Mouse (Mus musculus) testis, adult 2 months (tissue): ENCODE data around the gene Vmn1r54. TPM values are rescaled to one million over a fixed set of nuclear protein-coding genes. Genes with fewer than 3 reads are reported as not detected.
A peak's percentile ranks its signal among the peaks of the same experiment; 100 is the strongest.
"Not testable (repeated sequence)": the region's sequence is repeated elsewhere in the genome, so short reads cannot be mapped to it uniquely, and the experiment has no call there.

ENCODE experiments used
- H3K27ac ChIP-seq: fragments of 200-500 bp; 2 replicates; pipeline ENCODE4 v1.5.1; 2012; ENCODE audit warnings: low read depth, low read length; ENCODE audit not compliant: control insufficient read depth, insufficient read depth
- H3K27me3 ChIP-seq: fragments of 200-500 bp; 2 replicates; pipeline ENCODE4 v1.6.1; 2012; ENCODE audit warnings: mild to moderate bottlenecking, low read length, moderate library complexity; ENCODE audit not compliant: control insufficient read depth, insufficient read depth
- H3K36me3 ChIP-seq: fragments of 200-500 bp; 2 replicates; pipeline ENCODE4 v1.6.1; 2012; ENCODE audit warnings: mild to moderate bottlenecking, low read length; ENCODE audit not compliant: control insufficient read depth, insufficient read depth
- H3K4me1 ChIP-seq: fragments of 200-500 bp; 2 replicates; pipeline ENCODE4 v1.6.1; 2012; ENCODE audit warnings: low read length; ENCODE audit not compliant: control insufficient read depth, insufficient read depth
- H3K4me3 ChIP-seq: fragments of 200-500 bp; 2 replicates; pipeline ENCODE4 v1.5.1; 2012; ENCODE audit warnings: low read depth, mild to moderate bottlenecking, low read length, moderate library complexity, mixed read lengths; ENCODE audit not compliant: control insufficient read depth
- CTCF ChIP-seq: fragments of 200-500 bp; IDR thresholded peaks from 2 replicates; pipeline ENCODE4 v1.5.1; 2012; ENCODE audit warnings: low read depth, mild to moderate bottlenecking, inconsistent platforms, low read length, moderate library complexity; ENCODE audit not compliant: control insufficient read depth, insufficient read depth, insufficient replicate concordance
- POLR2A ChIP-seq: fragments of 200-500 bp; IDR thresholded peaks from 2 replicates; pipeline ENCODE4 v1.6.1; 2012; ENCODE audit warnings: low read depth, mild to moderate bottlenecking, inconsistent platforms, low read length, moderate library complexity; ENCODE audit not compliant: control insufficient read depth
- polyA plus RNA-seq: library from polyadenylated mRNA; depleted of rRNA; stranded (reverse); fragments of >200 nt; gene quantifications from 2 replicates; pipeline ENCODE4 v1.2.3, GENCODE M21; 2012; rRNA removed

Vmn1r54 gene
- not detected in 2 replicates for polyA plus RNA-seq

DNA sequence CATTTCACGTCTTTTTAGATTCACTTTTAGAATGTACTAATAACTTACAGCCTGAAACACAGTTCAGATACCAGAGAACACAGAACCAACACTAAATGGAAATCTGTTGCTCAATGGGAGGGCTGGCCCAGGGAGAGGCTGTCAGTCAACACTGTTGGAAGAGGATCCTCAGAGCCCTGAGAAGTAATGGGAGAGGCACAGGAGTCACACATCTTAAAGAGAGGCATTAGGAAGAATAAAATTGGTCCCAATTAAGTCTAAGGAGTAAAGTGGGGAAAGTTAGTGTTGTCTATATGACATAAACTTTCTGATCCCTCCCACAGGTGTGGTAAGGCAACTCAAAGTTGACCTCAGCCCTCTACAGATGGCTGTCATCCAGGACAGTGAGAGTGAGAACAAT is at the start of gene Vmn1r54:
Gene Vmn1r54 (plus strand): TSS at position 301 of the 400 bp plus-strand sequence.
- no peaks in the 10 kb centered on the region for H3K36me3 ChIP-seq
- H3K4me3 ChIP-seq = no peak within 1 kb of the TSS
- no peaks in the 10 kb centered on the region for H3K27me3 ChIP-seq
- H3K4me1 ChIP-seq = no peaks in the 10 kb centered on the region
- no peak within 1 kb of the TSS for H3K27ac ChIP-seq
- TF ChIP-seq POLR2A (no peak), CTCF (no peak)

DNA sequence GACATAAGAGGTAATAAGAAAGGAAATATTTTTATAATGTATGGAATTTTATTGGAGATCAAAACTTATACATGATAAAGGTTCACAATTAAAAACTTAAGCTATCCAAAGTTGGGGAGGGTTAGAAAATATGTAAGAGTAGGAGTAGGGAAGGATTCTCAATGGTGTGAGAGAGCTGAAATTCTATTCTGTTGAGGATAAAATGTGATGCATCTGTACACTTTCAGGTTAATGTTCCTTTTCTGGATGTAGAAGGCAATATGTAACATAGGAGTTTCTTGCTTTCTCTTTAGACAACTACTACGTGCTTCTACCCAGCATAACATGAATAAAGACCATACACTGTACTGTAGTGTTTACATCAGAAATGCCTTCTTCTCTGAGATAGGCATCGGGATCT is 43.6 kb upstream of the Vmn1r54 start, which contains the start of gene V1ra8:
Gene V1ra8 (plus strand): TSS at position 301 of the 400 bp plus-strand sequence.
- not testable (repeated sequence) for H3K27me3 ChIP-seq, H3K27ac ChIP-seq, H3K4me3 ChIP-seq

DNA sequence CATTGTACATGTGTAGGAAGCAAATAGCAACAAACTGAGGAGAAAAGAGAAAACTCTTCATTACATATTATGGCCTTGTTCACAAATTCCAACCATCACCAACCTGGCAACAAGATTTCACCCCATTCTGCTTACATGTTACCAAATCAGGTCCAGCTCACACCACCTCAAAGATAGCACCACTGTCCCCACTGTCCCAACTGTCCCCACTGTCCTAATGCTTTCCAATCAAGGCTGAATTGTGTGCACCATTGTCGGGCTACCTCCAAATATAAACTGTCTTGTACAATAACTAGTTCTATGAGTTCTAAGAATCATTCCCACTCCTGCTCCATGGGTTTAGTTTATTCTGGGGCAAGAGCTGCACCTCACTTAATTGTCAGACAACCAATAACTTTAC is 21.8 kb upstream of the Vmn1r54 start, which contains the start of gene Vmn1r53:
Gene Vmn1r53 (minus strand): TSS at position 101 of the 400 bp plus-strand sequence.
- H3K36me3 ChIP-seq = no peaks in the 10 kb centered on the region

More for the DNA sequence above, 43.6 kb upstream of the Vmn1r54 start, which contains the start of gene V1ra8:
- not testable (repeated sequence) for H3K36me3 ChIP-seq, H3K4me1 ChIP-seq

DNA sequence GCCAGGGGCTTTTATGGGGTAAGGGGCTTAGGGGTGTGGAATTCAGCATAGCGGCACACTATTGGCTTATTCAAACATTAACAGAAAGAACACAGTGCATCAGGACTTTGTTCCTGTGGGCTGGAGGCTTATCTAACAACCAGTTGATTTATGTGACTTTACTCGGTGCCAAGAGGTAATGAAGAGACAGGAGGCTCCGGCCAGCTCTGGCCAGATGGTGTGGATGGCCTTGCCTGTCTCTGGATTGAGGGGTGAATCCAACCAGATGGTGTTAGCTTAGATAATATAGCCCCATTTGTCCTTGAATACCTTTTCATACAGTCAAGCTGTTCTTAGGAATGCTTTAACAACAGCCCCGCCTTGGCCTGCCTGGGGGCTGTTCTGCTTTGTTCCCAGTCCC is 14.0 kb upstream of the Vmn1r54 start:
- H3K27me3 ChIP-seq, H3K36me3 ChIP-seq, H3K27ac ChIP-seq, H3K4me1 ChIP-seq: not testable (repeated sequence)
- peak overlapping the region; percentile 88 for H3K4me3 ChIP-seq

More for the DNA sequence above, 21.8 kb upstream of the Vmn1r54 start, which contains the start of gene Vmn1r53:
- Histone ChIP-seq H3K4me1 (no peaks in the 10 kb centered on the region), H3K27me3 (no peaks in the 10 kb centered on the region), H3K27ac (no peak within 1 kb of the TSS), H3K4me3 (no peak within 1 kb of the TSS)
- TF ChIP-seq POLR2A (no peak), CTCF (no peak)

DNA sequence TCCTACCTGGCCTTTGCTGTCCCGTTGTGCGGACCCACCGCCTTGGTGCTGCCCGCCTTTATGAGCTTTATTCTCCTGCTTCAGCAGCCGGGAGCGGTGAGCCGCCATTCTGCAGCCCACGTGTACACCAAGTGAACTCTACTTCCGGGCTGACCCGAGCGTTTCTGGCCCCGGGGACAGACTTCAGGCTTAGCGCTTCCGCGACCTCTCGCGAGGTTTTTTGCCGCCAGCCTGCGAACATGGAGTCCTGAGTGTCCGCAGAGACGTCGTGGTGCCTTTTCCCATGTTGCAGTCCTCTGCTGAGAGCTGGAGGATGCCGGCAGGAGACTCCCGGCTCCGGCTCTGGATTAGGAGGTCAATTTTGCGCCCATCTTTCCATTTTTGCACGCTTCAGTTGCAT is 13.4 kb upstream of the Vmn1r54 start:
- Histone ChIP-seq H3K27ac (peak overlapping the region; percentile 62; the same call in 1 of the 2 replicates), H3K4me3 (peak overlapping the region; percentile 88), H3K36me3 (no peaks in the 10 kb centered on the region), H3K27me3 (no peaks in the 10 kb centered on the region), H3K4me1 (peaks cover 3% of the 10 kb centered on the region)
- no peak for TF ChIP-seq CTCF
- peak; percentile 11; the same call in 1 of the 2 replicates for TF ChIP-seq POLR2A

DNA sequence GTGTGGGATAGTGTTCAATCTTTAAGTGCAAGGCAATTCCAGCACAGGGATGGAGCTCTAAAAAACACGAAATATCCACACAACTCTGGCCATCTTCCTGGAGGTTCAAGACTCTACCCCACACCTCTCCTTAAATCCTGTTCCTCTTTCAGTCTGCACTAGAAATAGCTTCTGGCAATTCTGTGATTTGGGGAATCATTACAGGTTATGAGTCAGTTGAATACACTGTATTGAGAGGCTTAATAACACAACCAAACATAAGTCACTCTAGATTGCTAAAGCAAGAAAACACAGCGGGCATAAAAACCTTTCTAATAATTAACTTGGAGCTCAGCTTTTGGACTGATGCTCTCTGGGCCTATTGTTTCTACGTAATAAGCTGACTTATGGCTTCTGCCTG is 2.1 kb upstream of the Vmn1r54 start:
- Histone ChIP-seq H3K27ac (no peak overlapping the region), H3K36me3 (no peaks in the 10 kb centered on the region), H3K27me3 (no peaks in the 10 kb centered on the region), H3K4me3 (no peak overlapping the region), H3K4me1 (no peaks in the 10 kb centered on the region)
- TF ChIP-seq CTCF (no peak), POLR2A (no peak)

DNA sequence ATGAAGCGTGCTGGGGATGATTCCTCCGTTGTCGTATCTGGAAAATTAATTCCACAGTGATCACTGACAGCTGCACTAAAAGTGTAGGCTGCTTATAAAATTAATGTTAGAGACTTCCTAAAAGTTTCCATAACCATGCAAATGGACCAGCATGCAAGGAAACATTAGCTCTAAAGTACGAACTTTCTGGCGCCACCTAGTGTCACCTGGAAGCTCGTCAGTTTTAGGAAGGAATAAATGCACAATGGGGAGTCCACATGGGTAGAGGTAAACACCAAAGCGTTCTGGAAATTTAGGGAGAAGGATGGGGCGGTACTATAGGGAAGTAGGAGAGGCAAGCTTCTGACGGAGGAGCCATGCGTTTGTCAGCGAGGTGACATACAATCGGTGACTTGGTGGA is 42.2 kb downstream of the Vmn1r54 start:
- TF ChIP-seq POLR2A = no peak
- TF ChIP-seq CTCF = no peak
- H3K36me3 ChIP-seq = no peaks in the 10 kb centered on the region
- H3K4me3 ChIP-seq = no peak overlapping the region

DNA sequence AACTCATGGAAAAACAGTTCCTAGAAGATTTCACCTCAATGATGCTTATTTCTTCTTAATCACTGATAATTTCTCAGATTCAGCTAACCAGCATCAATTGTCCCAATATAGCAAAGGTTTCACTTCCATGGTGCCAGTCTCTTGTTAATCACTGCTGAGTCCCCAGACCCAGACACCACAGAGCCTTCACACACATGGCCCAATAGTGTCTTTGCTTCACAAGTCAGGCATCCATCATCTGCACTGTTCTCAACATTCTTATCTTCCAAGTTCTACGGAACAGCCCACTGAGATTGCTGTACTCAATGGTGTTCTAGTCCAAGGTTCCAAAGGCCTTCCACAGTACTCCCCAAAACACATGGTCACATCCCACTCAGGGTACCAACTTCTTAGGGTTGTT is 54.8 kb downstream of the Vmn1r54 start, which contains the start of gene BC048671:
Gene BC048671 (plus strand): TSS at position 301 of the 400 bp plus-strand sequence.
- H3K4me3 ChIP-seq = peak within 1 kb of the TSS; percentile 86
- TF ChIP-seq POLR2A (no peak), CTCF (no peak)

More for the DNA sequence above, 42.2 kb downstream of the Vmn1r54 start:
- H3K27ac ChIP-seq = no peak overlapping the region
- no peaks in the 10 kb centered on the region for H3K4me1 ChIP-seq
- no peaks in the 10 kb centered on the region for H3K27me3 ChIP-seq

More for the DNA sequence above, 54.8 kb downstream of the Vmn1r54 start, which contains the start of gene BC048671:
- no peaks in the 10 kb centered on the region for H3K27me3 ChIP-seq
- peak within 1 kb of the TSS; percentile 75 for H3K27ac ChIP-seq
- no peaks in the 10 kb centered on the region for H3K36me3 ChIP-seq
- no peaks in the 10 kb centered on the region for H3K4me1 ChIP-seq
